Mouse (Mus musculus): ENCODE measurements around the gene Kcnh1.

The Kcnh1 gene

DNA sequence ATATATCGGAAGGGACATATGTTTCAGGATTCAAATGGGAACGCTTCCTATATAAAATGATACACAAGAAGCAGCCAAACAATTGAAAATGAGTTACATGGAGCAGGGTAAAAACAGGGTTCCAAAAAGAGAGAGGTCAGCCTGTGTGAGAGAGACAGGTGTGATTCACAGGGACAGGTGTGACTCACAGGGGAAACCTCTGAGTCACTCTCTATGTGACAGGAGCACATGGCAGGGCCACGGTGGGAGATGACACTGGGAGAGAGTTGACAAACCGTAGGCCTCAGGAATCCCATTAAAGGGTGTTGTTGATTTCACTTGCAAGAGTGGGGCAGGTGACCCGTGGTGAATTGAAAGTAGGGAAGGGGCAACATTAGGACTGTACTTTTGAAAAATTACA is 228.6 kb downstream of the Kcnh1 start:
- no peak for DNase-seq

DNA sequence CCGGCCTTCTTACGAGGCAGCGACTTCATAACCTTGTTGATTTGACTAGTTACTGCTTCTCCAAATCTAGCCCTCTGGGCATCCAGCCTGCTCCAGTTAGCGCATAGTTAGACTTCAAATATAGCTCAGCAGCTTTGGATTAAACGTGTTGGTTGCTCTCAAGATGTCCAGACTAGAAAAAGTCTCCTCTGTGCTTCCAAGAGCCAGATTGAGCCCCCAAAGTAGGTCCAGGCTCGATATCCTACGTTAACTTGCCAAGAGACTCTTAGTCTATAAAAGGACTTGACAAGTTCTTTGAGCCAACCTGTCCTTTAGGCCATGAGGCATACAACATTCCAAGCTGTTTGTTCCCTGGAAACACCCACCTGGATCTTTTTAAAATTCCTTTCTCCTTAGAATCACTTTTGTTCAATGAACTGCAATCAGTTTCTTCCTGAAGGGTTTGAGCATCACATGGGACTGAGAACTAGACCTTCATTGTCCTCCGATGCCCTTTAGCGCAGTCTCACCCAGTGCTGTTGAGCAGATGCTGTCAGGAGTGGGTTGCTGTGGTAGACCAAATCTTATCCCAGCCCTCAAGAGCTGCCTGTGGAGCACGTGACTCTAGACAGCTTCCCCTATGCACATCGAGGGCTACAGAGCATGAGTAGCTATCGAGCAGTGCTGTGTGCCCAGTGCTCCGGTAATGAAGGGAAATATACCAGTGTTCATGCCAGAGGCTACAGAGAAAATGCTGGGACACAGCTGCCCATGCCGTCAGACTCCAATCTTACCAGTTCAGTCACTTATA is 231.0 kb downstream of the Kcnh1 start:
- DNase-seq, result peak; percentile 52

DNA sequence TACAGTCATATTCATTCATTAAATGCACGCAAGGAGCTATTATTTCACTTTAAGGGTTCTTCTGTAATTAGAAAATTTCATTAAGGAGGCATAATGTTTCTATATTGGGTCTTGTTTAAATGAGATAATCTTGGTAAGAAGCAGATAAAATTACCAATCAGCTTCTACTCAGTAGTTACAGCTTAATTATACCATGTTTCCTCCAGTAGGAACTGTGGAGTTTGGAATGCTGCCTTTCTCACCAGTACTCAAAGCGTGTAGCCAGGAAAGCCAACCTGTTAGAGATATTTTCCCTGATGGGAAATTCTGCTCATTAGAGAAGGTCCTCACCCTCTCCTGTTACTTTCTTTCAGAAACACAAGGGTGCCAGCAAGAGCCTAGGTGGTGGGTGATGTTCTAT is 240.8 kb downstream of the Kcnh1 start:
- no peak for DNase-seq

DNA sequence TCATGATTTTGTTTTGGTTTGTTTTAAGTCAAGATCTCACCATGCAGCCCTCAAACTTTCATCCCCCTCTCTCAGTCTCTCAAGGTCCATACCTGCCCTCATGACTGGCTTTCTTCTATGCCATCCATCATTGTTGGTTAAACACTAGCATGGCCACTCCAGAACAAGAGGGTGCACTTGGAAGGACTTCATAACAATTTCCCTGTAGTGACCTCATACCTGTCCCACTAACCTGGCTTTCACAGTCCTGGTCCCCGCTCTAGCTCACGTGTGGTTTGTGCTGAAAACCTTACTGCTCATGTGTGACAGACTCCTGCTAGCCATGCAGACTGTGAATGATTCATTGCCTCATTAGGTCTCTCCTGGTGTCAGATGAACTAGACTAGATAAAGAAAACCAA is 244.9 kb downstream of the Kcnh1 start:
- DNase-seq, result no peak

DNA sequence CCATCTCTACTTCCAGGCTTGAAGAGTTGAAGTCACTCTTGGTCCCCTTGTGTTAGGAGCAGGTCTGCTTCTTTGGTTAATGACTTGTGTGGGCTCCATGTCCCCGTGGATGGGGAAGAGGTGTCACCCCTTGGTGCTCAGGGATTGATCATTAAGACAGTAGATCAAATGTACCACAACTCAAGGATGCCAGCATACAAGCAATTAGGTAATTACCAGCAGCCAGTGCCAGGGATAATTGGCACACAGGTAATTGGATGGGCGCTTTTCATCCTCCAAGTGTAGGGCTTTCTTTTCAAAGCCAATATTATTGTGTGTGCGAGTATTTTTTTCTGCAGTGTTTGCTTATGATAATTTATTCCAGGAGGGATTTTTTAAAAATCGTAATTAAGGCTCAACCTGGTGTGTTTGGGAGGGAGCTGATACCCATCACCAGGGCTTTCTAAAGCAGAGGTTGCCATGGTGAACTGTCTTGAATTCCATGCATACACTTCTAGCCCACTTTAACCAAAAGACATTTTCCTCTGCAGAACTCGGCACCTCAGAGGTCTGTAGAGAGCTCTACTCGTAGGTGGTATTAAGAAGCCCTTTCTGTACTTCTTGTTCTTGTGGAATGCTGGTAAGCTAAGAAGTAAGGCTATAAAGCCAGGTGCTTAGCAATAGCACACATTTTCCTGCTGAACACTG is 248.7 kb downstream of the Kcnh1 start:
- no peak for DNase-seq

DNA sequence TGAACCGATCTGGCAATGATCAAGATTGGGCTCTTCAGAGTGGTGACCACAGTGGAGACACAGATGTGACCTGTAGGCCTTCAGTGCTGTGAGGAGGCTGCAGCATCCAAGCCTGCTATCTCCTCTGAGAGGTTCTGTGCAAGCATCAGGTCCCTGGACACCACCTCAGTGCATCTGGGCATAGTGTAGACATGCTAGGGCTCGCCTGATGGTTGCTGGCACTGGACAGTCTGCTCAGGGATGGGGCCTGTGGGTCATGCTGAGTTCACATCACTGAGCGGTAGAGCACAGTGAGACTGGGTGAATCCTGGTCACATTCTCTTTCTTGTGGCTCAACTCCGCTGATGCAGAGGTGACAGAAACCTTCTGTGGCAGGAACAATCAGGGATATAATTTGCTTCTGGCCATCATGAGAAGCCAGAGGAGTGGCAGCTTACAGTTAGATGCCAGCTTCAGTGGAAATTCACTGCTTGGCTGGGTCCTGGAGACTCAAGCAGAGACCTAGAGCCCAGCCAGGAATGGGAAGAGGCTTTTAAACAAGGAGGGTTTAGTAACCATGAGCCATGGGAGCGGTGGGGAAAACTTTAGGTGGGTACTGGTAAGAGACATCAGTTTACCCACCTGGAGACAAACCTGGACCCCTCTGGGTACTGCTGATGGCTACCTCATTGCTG is 252.3 kb downstream of the Kcnh1 start:
- DNase-seq, result no peak

DNA sequence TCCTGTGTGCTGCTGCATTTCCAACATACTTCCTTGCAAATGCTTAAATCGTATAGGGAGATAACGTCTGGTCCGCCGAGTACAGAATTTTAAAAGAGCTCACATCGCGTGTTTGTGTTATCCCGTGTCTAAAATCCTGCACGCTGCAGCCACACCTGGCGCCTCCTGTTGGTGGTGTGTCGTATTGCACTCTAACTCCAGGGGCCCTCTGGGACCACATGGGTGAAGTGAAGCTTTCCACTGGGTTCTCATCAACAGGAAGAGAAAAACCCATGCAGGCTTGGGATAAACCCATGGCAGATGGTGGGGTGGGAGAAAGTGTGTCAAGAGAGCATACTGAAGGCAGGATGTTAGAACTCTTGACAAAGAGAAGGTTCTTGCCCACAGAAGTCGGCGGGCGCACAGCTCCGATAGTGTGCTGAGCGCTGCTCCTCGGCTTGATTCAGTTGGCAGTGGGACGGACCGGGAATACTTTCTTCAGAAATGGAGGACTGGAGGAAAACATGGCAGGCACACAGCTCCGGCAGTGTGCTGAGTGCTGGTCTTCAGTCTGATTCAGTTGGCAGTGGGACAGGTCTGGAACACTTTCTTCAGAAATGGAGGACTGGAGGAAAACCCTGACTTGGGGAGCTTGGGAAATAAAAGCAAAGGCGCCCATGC is 253.6 kb downstream of the Kcnh1 start:
- DNase-seq, result no peak

DNA sequence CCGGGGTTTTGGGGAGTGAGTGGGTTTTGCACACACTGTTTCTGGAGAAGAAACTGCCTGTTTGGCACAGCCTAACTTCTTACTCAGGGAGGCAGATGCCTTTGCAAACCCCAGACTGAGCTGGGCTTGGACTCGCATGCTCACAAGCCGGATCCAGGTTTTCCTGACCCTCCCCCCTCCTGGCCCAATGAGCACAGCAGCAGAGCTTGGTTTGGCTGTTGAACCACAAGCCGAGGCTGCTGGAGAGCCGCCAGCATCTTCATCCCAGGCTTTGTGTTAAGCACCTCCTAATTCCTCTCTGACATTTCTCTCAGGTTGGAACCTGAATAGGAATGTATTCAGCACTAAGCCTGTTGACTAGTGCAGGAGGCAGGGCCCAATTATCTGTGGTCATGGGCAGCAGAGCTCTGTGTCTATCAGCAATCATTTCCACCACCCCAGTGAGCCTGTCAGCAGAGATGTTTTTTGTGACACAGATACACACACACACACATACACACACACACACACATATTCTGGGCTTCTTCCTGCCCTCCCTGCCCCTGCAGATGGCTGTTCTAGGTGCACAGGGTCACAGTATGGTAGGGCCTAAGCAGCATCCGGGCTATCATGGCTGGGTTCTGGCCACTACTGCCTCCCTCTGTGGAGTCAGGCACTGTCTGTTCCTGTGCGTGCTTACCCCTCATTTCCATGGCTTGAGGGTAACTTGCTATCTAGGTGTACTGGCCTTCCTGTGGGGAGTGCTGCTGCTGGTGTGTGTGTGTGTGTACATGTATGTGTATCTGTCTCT is 254.3 kb downstream of the Kcnh1 start:
- peak; percentile 86 for DNase-seq

DNA sequence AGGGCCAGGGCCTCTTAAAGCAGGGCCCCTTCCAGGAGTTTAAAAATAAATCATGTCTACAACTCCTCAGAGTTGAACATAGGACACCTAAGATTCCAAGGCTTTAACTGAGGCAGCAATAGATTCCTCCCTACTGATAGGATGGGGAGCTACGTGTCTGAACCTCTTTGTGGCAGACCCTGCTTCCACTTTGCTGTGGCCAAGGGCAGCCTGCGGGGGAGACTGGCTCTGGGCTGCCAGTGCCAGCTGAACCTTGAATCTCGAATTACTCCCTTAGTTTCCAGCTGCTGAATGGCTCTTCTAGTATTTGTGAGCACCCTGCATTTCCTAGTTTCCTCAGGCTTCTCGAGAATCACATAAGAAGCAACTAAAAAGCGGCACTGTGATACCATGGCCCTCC is 255.6 kb downstream of the Kcnh1 start:
- no peak for DNase-seq

DNA sequence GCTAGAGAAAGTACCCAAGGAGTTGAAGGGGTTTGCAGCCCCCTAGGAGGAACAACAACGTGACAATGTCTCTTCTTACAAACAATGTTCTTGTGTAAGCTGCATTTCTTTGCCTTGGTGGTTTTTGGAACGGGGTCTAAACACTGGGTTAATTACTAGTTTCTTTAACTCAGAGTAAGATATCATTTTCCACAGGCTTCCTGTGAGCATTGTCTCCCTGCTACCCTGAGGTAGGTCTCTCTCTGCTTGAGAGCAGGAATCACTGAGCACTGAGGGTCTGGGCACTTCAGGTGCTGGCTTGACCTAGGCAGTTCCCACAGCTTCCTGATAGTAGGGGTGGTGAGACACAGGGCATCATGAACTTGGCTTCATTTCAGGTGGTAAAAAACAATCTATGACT is 257.1 kb downstream of the Kcnh1 start:
- no peak for DNase-seq

DNA sequence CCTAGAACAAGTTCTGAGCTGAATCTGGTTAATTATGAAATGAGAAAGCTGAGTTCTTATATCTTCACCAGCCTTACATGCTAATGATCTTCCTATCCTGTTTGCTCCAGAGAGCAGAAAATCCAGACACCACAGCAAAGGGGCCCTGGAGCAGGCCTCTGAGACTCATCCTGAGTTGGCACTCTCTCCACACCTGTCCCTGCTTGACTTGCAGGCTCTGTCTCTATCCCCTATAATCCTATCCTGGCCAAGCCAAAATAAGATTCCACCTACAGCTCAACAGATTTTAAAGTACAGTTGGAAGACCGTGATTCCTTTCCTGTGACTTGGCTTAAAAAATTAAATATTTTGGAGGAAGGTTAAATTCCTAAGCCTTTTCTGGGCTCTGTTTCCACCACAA is 257.9 kb downstream of the Kcnh1 start:
- DNase-seq, result no peak

DNA sequence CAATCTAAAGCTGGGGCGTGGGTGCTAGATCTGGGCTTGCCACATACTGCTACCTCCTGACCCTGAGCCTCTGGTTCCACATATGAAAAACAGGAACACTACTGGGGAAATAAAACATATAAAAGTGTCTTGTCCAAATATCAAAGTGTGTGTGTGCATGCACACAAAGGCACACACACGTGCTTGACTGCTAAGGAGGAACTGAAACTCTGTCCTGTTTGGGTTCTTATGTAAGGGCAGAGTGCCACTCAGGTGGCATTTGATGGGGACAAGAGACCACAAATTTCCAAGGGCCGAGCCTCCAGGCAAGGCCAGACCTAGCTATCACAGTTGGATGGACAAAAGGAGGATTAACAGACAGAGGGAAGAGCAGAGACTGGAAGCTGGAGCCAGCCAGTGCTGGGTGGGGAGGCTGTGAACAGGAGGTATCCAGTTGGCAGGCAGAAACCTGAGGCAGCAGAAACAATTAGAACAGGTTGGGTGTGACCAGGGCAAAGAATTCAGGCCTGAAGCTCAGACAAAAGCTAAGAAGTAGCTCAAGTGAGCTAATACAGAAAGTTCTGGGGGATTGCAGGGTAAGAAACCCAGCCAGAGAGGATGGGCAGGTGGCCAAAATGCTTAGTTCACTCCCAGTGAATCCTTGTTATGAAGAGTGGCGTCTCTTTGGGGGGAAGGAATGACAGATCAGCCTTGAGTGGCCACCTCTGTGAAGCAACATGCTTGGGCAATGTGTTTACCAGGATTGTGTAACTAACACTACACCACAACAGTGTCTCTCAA is 259.2 kb downstream of the Kcnh1 start:
- DNase-seq, result no peak

DNA sequence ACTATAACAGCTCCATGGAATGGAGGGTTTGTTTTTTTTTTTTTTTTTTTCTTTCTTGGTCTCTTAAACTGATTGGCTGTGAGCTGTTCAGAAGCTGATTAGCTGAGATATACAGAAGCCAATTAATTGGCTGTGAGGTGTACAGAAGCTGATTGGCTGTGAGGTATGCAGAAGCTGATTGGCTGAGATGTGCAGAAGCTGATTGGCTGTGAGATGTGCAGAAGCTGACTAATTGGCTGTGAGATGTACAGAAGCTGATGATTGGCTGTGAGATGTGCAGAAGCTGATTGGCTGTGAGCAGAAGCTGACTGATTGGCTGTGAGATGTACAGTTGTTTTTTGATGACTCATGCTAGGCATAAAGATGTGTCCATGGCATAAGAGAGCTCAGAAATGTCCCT is 259.9 kb downstream of the Kcnh1 start:
- no peak for DNase-seq

DNA sequence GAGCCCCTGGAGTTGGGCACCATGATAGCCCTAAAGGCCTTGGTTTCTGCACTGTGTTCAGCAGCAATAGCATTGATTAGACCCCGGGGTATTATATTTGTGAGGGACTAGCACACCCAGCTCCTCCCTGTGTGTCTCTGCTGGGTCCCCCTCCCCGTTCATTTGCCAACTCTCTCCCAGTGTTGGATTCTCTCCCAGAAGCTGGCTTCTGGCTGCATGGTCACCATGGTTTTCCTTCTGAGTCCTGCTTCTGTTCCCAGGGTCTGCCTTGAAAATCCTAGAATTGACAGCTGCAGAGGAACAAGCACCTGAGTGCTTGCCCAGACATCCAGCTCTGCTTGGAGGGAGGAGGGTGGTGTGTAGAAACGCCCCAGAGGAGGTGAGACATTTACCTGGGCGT is 261.1 kb downstream of the Kcnh1 start:
- peak; percentile 48 for DNase-seq

DNA sequence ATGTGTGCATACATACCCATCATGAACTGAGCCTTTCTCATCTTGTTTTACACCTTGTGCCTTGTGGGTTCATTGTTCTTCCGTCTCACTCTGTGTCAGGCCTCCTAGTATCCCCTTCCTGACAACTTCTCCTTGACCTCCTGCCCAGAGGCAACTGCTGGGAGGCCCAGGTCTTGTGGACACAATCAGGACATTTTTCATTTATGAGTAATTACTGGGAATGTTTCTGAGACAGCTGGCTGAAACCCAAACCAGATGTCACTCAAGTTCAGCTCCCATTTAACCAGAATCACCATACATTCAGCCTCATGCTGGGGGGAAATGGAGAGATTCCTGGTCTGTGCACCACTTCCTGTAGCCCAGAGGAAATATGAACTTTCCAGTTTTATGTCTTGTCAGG is 263.9 kb downstream of the Kcnh1 start:
- no peak for DNase-seq

DNA sequence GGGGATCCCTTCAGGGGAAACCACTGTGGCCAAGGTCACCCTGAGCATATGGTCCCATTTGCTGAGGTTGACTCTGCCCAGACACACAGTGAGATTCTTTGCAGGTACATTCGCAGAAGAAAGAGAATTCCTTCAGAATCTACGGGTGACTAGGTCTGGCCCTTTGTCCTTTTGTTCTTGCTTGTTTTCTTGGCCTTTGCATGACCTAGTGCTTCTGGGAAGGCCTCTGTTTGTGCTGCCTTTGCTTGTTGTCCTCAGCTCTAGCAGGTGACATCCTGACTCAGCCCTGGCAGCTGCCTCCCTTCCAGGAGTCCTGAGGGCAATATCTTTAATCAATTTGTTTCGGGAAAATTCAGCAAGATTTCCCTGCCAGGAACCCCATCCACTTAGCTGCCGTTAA is 264.4 kb downstream of the Kcnh1 start:
- no peak for DNase-seq

DNA sequence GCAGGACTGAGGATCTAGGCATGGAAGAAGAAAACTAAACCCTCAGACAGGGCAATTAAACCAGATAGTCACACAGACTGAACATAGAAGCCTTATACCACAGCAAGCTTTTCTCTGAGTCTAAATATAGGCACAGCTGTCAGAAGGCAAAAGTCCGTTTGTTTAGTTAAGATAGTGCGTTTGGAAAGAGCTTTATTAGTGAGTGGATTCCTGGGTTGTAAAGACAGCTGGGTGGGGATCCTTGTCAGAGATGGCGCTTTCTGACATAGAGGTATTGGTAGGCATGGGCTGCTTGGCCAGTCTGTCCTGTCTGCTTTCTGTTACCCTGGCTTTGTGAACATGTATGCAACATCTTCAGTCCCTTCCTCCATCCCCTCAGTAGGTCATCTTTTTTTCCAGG is 266.5 kb downstream of the Kcnh1 start:
- no peak for DNase-seq

DNA sequence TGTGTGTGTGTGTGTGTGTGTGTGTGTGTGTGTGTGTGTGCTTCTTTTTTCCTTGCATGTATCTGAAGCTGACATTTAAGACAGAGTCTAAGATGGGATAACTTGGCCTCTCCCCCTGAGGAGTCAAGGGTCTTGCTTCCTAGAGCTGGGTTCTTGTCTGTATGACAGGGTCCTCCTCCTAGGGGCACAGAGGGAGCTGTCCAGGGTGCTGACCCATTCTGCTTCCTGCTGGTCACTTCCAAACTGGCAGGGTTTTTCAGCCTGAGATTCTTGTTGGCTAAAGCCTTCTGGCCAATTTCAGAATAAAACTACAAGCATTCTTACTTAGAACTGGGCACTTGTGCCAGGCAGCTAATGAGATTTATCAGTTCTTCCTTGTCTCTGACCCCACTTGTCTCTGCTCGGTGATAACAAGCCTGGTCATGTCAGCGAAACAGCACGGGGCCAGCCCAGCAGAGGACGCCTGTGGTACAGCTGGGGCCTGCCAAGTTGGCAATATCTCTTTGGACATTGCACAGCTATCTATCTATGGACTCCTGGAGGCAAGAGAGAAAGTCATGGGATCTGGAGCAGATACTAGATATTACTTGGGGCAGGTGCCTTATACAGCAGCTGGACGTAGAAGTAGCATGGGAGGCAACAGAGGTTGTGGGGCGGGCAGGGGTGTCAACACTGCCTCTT is 267.1 kb downstream of the Kcnh1 start:
- DNase-seq, result no peak

DNA sequence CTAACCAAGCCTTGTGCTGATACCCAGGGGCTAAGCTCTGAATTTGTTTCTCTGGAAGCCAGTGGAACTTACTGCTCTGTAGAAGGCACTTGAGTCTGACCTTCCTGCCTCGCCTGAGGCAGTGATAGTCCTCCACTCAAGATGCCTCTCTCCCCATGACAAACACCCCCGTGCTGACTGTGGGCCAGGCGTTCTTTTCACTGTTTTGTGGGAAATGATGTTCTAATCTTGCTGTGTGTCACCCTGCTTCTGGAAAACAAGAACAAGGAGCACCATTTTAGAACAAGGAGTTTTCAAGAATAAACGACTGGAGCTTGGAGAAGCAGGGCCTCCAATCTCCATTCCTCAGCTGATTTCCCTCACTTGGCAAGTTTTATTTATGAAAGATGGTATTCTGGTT is 273.2 kb downstream of the Kcnh1 start:
- no peak for DNase-seq

DNA sequence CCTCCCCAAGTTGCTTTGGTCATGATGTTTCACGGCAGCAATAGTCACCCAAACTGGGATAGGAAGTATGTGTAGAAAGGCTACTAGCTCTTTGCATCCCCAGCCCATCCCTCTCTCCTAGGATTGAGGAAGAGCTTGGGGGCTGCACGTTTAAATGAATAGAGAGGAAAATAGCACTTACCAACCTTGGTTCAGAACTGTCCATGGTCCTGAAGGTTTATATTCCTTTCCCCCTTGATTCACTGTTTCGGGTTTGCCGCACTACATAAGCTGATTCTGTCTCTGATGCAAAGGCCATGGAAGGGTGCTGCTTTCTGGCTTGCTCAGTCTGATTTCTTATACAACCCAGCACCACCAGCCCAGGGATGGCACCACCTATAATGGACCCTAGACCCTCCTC is 281.8 kb downstream of the Kcnh1 start:
- no peak for DNase-seq

DNA sequence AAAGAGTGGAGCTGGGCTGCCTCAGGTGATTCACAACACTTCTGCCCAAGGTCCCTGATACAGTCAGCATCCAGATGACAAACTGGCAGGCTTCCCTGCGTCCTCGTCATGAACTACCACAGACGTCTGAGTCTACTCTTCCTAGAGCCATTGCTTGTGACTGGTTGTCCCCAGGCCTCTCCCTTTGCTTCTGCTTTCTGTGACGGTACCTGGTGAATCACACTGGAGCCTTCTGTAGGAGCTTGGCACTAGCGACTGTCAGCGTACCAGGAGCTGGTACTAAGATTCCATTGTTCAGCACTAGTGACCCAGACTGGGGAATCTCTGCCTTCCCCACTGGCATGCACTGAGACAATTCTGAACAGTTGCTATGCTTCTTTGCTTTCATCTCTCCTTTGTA is 282.6 kb downstream of the Kcnh1 start:
- no peak for DNase-seq

All from right cerebral cortex, adult 18-20 months (tissue).